Comparison of ENCODE assay signal across 24 mouse cellular contexts in the genomic region with DNA sequence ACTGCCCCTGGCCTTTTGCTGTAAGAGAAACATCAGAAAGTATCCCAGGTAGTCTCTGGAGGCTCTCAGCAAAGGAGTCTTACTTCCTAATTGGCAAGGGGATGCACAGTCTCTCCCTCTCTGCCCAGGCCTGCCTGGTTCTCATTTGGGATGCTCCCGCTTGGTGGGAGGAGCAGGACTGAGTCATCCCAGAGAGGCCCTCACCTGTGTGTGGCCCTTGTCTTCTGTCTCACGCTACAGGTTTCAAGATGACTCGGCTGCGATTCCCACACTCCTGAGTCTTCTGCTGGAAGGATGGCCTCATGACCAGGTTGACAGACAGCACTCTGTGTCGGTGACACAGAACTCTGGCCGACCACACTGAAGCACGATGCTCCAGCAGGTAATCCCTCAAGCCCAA.
"Had no signal": no experiment of that assay in that cellular context is flagged by ENCODE, and none has a peak within 500 bp of the region (broad histone marks: within the 10 kb centered on the region; RNA-seq: fewer than 3 reads in every experiment).

No protein-coding gene starts in this region.

- DNase-seq: kidney, adult 11 months; kidney, adult 8-10 months; kidney, postnatal 10 days; kidney, postnatal 36 days; layer of hippocampus, postnatal 36 days; liver; liver, embryonic 13.5 days; lung, embryonic 14.5 days; retina, postnatal 1 day; right cerebral cortex, postnatal 25 days; spleen, adult 18-20 months; thymus, adult 2 months; thymus, postnatal 14 days; thymus, postnatal 4 days had no signal

- H3K4me2 ChIP-seq: intestine, embryonic 15.5 days; kidney, embryonic 15.5 days; limb, embryonic 12.5 days; liver, embryonic 13.5 days; lung, embryonic 14.5 days; neural tube, embryonic 13.5 days; stomach, embryonic 15.5 days had no signal

- H3K27me3 ChIP-seq: intestine, embryonic 15.5 days; kidney, embryonic 15.5 days; limb, embryonic 12.5 days; liver, embryonic 13.5 days; neural tube, embryonic 13.5 days; stomach, embryonic 15.5 days had no signal

- H3K27ac ChIP-seq: intestine, embryonic 15.5 days; kidney, embryonic 15.5 days; left cerebral cortex, adult 2 months; limb, embryonic 12.5 days; liver, embryonic 13.5 days; macrophage; neural tube, embryonic 13.5 days; stomach, embryonic 15.5 days had no signal

- ATAC-seq: intestine, embryonic 15.5 days; lung, postnatal 0 days; midbrain, embryonic 16.5 days had no signal

- H3K9ac ChIP-seq: intestine, embryonic 15.5 days; kidney, embryonic 15.5 days; limb, embryonic 12.5 days; liver, embryonic 13.5 days; lung, embryonic 14.5 days; neural tube, embryonic 13.5 days; stomach, embryonic 15.5 days had no signal

- H3K9me3 ChIP-seq: intestine, embryonic 15.5 days; kidney, embryonic 15.5 days; limb, embryonic 12.5 days; liver, embryonic 13.5 days; neural tube, embryonic 13.5 days; stomach, embryonic 15.5 days had no signal

- H3K4me3 ChIP-seq: intestine, embryonic 15.5 days; kidney, embryonic 15.5 days; left cerebral cortex, adult 2 months; limb, embryonic 12.5 days; liver, embryonic 13.5 days; myocyte; neural tube, embryonic 13.5 days; stomach, embryonic 15.5 days had no signal
